Mouse (Mus musculus) adrenal gland, postnatal 14 days (tissue): Measurements from ENCODE around the gene Pcdh9. TPM values are rescaled to one million over a fixed set of nuclear protein-coding genes. Genes with fewer than 3 reads are reported as not detected.

Source experiments
- DNase-seq: peaks from one replicate; pipeline ENCODE4 v3.0.0; 2021; ENCODE audit warnings: mixed read lengths
- total RNA-seq: library from RNA; stranded (reverse); gene quantifications from 2 replicates; pipeline ENCODE4 v1.2.3, GENCODE M21; 2021

Pcdh9 gene
- total RNA-seq, 1 experiment from 2014 or later = 2.6 TPM

- no peak for DNase-seq
Measured at GRCm38 (mm10) chr14:93374181-93374580, 516.3 kb downstream of the Pcdh9 start.

GRCm38 (mm10) chr14:93354150-93354549, 536.3 kb downstream of the Pcdh9 start:
- no peak for DNase-seq

GRCm38 (mm10) chr14:93350906-93351305, 539.6 kb downstream of the Pcdh9 start:
- DNase-seq = no peak

DNA sequence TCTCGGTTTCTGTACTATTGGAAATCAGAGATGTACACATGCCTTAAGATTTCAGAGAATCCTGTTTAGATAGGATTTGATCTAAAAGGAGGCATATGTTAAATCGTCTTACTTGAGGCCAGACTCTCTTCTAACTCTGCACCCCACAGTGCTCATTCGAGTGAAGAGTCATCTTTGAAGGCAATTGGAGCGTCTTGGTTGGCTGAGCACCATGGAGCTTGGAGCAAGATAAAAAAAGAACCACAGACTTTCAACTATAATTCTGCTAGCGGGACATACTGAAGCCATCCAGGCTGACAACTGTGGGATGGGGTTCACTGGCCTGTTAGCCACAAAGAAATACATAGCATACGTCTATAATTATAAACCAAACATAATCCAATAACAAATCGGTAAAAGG, 541.3 kb downstream of the Pcdh9 start:
- DNase-seq = no peak

DNA sequence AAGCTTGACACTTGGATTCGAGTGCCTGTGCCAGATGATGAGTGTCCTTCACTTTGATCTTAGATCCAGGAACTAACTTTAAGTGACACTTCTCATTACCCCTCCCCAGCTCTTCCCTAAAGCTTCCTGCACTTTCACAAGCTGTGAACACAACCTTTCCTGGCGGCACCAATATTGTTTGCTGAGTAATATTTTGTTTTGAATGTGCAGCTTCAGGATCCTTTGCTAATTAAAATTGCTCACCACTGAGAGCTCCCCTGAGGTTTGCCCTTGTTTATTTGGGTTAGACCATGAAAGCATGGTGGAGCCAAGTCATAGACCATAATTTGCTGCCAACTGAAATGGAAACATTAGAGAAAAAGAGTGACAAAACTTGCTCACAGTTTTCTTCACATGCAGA, 543.4 kb downstream of the Pcdh9 start:
- no peak for DNase-seq

DNA sequence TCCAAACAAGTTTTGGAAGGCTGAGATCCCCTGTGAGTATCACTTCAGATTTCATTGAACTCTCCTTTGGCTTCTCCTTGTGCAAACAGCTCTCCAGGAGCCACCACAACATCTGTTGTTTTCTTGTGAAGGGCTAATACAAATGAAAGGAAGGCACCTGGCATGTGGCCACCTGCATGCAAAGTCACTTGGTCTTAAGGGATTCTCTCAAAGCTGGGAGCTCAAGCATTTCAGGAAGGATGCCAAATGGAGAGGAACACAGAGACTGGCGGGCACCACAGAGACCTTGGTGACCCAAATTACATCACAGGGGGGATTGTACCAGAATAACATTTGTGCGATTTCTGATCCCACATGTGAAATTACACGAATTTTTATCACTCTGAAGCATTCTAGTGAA, 547.7 kb downstream of the Pcdh9 start:
- DNase-seq = peak; percentile 9

- DNase-seq = no peak
Measured at GRCm38 (mm10) chr14:93341390-93341789, 549.1 kb downstream of the Pcdh9 start.

- no peak for DNase-seq
Measured at GRCm38 (mm10) chr14:93329247-93329646, 561.2 kb downstream of the Pcdh9 start.

- no peak for DNase-seq
Measured at GRCm38 (mm10) chr14:93317393-93317792, 573.1 kb downstream of the Pcdh9 start.

GRCm38 (mm10) chr14:93288361-93288760, 602.1 kb downstream of the Pcdh9 start:
- no peak for DNase-seq

GRCm38 (mm10) chr14:93287642-93288041, 602.8 kb downstream of the Pcdh9 start:
- DNase-seq = no peak

DNA sequence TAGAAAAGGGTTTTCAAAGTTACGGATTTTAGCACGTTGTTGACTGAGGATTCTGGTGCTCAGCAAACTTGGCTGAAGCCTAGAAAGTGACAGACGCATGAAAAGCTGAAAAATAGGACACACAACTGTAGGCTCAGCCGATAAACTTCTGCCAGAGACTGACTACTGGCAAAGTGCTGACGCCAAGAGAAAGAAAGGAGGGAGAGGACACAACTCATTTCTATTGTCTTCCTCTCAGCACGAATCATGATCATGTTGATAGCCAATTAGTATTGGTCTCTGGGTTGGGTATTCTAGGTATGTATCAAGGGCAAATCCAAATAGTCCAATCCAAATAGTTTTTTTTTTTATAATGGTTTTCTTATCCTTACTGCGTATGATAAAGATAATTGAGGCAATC, 605.3 kb downstream of the Pcdh9 start:
- no peak for DNase-seq

DNA sequence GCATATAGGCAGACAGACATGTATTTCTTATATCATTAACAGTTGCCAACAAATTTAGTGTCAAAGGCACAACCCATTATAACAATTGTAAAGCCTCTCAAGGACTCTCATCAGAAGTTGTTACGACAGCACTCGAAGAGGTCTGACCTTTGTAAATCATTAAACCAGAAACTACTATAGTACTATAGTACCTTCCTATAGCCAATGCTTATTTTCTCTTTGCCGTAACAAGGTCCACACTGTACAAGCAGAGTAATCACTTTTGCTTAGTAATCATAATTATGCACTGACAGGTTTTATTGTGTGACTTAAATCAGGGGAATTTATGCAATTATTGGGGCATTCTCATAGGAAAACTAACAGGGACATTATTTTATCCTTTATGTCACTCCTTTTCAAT, 606.5 kb downstream of the Pcdh9 start:
- no peak for DNase-seq

DNA sequence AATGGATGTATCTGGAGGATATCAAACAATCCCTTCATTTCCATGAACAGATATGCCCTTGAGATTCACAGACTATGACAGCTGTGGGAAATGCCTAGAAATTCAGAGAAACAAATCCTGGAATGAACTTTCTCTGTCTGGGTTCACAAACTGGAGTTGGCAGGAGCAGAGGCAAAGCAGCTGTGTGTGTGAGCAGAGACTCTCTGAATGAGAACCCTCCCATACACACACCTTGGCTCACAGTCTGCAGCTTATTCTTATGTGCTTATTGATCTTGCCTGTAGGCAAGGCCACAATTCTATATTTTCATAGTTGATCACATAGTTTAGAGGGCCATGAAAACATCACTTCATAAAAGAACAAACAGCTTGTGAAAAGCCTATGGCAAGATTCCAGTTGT, 614.8 kb downstream of the Pcdh9 start:
- no peak for DNase-seq

GRCm38 (mm10) chr14:93274767-93275166, 615.7 kb downstream of the Pcdh9 start:
- DNase-seq = no peak

- no peak for DNase-seq
Measured at GRCm38 (mm10) chr14:93253411-93253810, 637.1 kb downstream of the Pcdh9 start.

DNA sequence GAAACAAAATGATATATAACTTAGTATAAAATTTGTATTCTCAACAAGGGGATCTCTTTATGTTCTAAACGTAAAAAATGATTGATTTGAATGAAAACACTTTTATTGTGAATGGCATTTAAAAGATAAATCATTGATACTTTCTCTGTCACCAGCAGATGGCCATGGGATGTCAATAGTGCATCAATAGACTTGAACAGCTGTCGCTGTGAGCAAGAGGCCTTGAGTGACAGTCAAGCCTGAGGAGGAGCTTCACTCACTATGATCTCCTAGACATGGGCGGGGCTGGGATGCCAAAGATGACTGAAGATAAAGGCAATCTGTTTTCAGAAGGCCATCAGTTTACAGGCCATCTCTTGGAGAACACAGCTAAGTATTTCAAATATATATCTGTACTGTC, 650.2 kb downstream of the Pcdh9 start:
- DNase-seq = no peak

DNA sequence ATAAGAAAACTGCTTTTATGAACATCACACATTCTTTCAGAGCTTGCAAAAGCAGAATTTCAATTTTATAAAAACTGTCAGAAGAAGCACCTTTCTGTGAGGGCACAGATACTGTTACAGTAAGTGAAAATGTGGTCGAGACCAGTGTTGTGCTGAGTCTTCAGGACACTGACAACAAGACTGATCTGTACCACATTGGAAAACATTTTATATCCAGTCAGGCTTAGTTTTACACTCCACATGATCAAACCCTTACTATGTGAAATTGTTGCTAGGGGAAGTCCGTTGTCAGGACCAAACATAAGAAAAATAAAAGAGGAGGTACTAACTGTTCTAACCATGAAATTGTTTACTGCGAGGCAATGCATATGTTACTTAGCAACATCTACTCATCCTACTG, 656.1 kb downstream of the Pcdh9 start:
- DNase-seq = no peak

- DNase-seq = no peak
Measured at GRCm38 (mm10) chr14:93233599-93233998, 656.9 kb downstream of the Pcdh9 start.

- peak; percentile 42 for DNase-seq
Measured at GRCm38 (mm10) chr14:93214846-93215245, 675.6 kb downstream of the Pcdh9 start.

DNA sequence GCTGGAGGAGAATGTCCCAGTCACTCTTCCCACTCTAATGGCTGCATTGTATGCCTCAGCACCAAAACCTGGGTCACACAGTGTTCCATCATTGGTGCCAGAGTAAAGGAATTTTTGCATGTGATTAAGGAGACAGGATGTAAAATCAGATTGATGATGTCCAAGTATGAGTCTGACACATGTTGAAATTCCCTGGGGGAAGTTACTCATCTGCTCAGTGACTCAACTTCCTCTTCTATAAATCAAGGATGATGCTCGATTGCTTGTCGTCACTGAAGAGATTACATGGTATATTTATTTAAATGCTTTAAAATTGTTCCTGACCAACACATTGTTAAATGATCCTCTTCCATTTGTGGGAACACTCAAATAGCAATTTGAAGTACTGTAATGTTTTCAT, 690.7 kb downstream of the Pcdh9 start:
- DNase-seq = no peak

- no peak for DNase-seq
Measured at GRCm38 (mm10) chr14:93182606-93183491, 707.6 kb downstream of the Pcdh9 start.

DNA sequence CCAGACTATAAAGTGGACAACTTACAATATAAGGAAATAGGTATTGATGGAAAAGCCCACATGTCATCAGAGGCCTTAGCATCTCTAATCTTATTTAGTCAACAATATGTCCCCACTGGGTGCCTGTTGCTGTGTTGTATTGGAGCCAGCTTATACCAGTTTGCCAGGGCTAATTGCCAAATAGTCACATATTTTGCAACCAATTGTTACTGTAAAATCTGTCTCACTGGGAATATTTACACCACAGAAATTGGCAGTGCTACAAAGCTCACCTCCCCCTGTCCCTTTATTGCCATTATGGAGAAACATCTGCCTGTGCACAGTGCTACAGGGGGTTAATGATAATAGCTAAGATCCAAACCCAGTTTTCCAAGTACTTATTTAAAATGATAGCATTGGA, 721.3 kb downstream of the Pcdh9 start:
- DNase-seq = peak; percentile 5

- DNase-seq = no peak
Measured at GRCm38 (mm10) chr14:93168367-93168766, 722.1 kb downstream of the Pcdh9 start.
